Mouse (Mus musculus) myocyte (in vitro differentiated cells): Measurements from ENCODE around the gene Mnx1.

ENCODE experiments used
- POLR2A ChIP-seq: IDR thresholded peaks from one replicate; pipeline ENCODE4 v1.6.1; 2011; ENCODE audit warnings: low read depth, mild to moderate bottlenecking, control low read depth, moderate library complexity; ENCODE audit not compliant: insufficient read length
- POLR2AphosphoS2 ChIP-seq: IDR thresholded peaks from one replicate; pipeline ENCODE4 v1.6.1; 2011; ENCODE audit warnings: low read depth, control low read depth; ENCODE audit not compliant: insufficient read length
- SRF ChIP-seq: IDR thresholded peaks from one replicate; pipeline ENCODE4 v1.6.1; 2011; ENCODE audit warnings: low read depth; ENCODE audit not compliant: control insufficient read depth, insufficient read length
- USF1 ChIP-seq: IDR thresholded peaks from one replicate; pipeline ENCODE4 v1.6.1; 2011; ENCODE audit warnings: low read depth, mild to moderate bottlenecking, control low read depth, moderate library complexity

DNA sequence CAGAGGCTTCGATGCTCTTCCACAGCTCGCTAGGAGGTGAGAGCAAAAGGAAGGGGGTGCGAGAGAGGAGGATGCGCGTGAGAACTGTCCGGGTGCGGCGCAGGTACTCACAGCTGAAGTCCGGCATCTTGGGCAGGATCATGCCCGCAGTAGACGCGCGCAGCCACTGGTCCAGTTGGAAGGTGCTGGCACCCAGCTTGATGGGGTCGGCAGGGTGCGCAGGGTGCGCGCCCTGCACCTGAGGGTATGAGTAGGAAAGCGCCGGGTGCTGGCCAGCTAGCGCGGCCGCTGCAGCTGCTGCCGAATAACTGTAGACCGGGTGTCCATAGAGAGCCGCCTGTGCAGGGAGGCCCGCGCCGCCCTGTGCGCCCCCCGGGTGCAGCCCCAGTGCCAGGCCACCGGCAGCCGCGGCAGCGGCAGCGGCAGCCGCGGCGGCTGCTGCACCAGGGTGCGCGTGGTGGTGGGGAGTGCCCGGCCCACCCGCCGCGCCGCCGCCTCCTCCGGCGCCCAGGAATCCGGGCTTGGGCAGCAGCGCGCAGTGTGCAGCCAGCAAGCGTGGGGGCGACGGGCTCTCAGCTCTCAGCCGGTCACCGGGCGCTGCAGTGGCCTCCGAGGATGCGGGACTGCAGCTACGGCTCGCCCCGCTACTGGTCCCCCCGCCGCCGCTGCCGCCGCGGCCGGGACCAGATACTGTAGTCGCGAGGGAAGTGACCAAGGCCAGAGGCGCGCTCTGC lies 629 bp downstream of the Mnx1 start:
- no peak for TF ChIP-seq POLR2A
- no peak for TF ChIP-seq SRF
- no peak for TF ChIP-seq USF1
- TF ChIP-seq POLR2AphosphoS2 = no peak
